Mouse (Mus musculus) liver, postnatal 0 days (tissue): ENCODE data around the gene Tbc1d22a.

ENCODE experiments used
- CTCF ChIP-seq: sonication (generic); IDR thresholded peaks from 2 replicates; pipeline ENCODE4 v1.5.1; 2016; ENCODE audit warnings: antibody characterized with exemption, low read depth
- EP300 ChIP-seq: IDR thresholded peaks from 2 replicates; pipeline ENCODE4 v1.6.1; 2016; ENCODE audit warnings: antibody characterized with exemption, low read depth, mild to moderate bottlenecking

- TF ChIP-seq CTCF (no peak), EP300 (no peak)
Measured at GRCm38 (mm10) chr15:86277428-86277827, 63.2 kb downstream of the Tbc1d22a start.
